9 mouse cellular contexts compared by ENCODE assay signal in the genomic region with DNA sequence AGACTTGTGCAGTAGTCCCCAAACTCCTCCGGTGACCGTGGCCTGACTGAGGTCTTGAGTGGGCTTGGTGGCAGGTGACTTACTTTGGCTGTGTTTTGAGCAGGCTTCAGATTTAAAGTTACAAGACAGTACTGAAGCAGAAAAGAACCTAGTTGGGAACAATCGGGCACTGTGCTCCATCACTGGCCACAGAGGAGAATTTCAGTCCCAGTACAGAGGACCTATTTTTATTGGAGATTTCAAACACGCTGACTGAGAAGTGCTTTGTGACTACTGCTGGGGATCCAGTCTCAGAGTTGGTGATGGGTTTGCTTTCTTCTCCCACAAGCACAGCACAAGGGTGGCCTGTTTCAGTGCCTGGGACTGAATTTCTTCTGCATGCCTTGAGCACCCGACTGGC. TPM values are rescaled to one million over a fixed set of nuclear protein-coding genes. Genes with fewer than 3 reads are reported as not detected.
DNase-seq lines count a peak whose midpoint lies in the region; ATAC-seq and TF ChIP-seq lines count a peak whose summit lies in the region.
"Had no signal": no experiment of that assay in that cellular context is flagged by ENCODE, and none has a peak within 500 bp of the region (broad histone marks: within the 10 kb centered on the region; RNA-seq: fewer than 3 reads in every experiment).

No protein-coding gene starts in this region.

- 0 out of 2 replicates have a peak, but pooled peaks cover 2% of the 10 kb centered on the region for H3K4me1 ChIP-seq in kidney, postnatal 0 days (replicated peaks; ENCODE audit: insufficient read depth, low read length)
- peaks cover 5% of the 10 kb centered on the region for H3K4me1 ChIP-seq in forebrain, embryonic 15.5 days
- H3K4me1 ChIP-seq in liver, postnatal 0 days (ENCODE audit: insufficient read depth): no peaks in the 10 kb centered on the region

- intact Hi-C loops in left cerebral cortex, postnatal 10 days (cut with DNase I): no loop called here

- no peak for TF ChIP-seq EP300 in liver, postnatal 0 days (IDR thresholded peaks at IDR 0.05; ENCODE audit: low read depth)

- H3K27me3 ChIP-seq in kidney, postnatal 0 days (ENCODE audit: insufficient read depth, low read length): peaks cover 2% of the 10 kb centered on the region; the same call in 1 of the 2 replicates
- no peaks in the 10 kb centered on the region for H3K27me3 ChIP-seq in forebrain, embryonic 15.5 days
- H3K27me3 ChIP-seq in liver, postnatal 0 days (ENCODE audit: insufficient read depth, low read length): peaks cover 4% of the 10 kb centered on the region; the same call in 1 of the 2 replicates

- 56% methylated on average over 5 of the region's 5 CpGs for WGBS in kidney, postnatal 0 days
- WGBS in forebrain, embryonic 15.5 days: 39% methylated on average over 5 of the region's 5 CpGs
- WGBS in liver, postnatal 0 days (ENCODE audit: insufficient replicate concordance): 67% methylated on average over 5 of the region's 5 CpGs

- no peaks in the 10 kb centered on the region for H3K9me3 ChIP-seq in kidney, postnatal 0 days (replicated peaks; ENCODE audit: low read length)
- H3K9me3 ChIP-seq in forebrain, embryonic 15.5 days: no peaks in the 10 kb centered on the region
- H3K9me3 ChIP-seq in liver, postnatal 0 days (ENCODE audit: low read length): no peaks in the 10 kb centered on the region

- DNase-seq in kidney, postnatal 0 days (ENCODE audit: low spot score): peak; percentile 0
- DNase-seq in kidney, adult 11 months: no peak
- DNase-seq in left cerebral cortex, postnatal 10 days (ENCODE audit: extremely low spot score in 1 of 2, low spot score in 2 of 2): peak; percentile 27 to 44
- DNase-seq in right cerebral cortex, postnatal 14 days: peak; percentile 7
- DNase-seq in adrenal gland, adult 18-20 months (ENCODE audit: low spot score in 2 of 2): no peak
- no peak for DNase-seq in liver, postnatal 0 days
- DNase-seq in adrenal gland, postnatal 25 days: no peak

- 0 out of 2 replicates have a peak overlapping the region, but pooled peaks have one; percentile 42 for H3K4me3 ChIP-seq in kidney, postnatal 0 days (replicated peaks; ENCODE audit: low read depth, low read length)
- H3K4me3 ChIP-seq in forebrain, embryonic 15.5 days: peak overlapping the region; percentile 48
- no peak overlapping the region for H3K4me3 ChIP-seq in liver, postnatal 0 days (ENCODE audit: low read depth, low read length)

- no peak overlapping the region for H3K9ac ChIP-seq in kidney, postnatal 0 days (ENCODE audit: low read depth, low read length)
- peak overlapping the region; percentile 65; the same call in 1 of the 2 replicates for H3K9ac ChIP-seq in forebrain, embryonic 15.5 days (replicated peaks)
- H3K9ac ChIP-seq in liver, postnatal 0 days (replicated peaks): no peak overlapping the region

- no peak for TF ChIP-seq CTCF in kidney, postnatal 0 days (IDR thresholded peaks at IDR 0.05; ENCODE audit: low read depth)
- TF ChIP-seq CTCF in liver, postnatal 0 days (IDR thresholded peaks at IDR 0.05; ENCODE audit: low read depth): no peak

- no peak overlapping the region for H3K27ac ChIP-seq in kidney, postnatal 0 days
- H3K27ac ChIP-seq in forebrain, embryonic 15.5 days (replicated peaks): peak overlapping the region; percentile 31; the same call in 1 of the 2 replicates
- H3K27ac ChIP-seq in liver, postnatal 0 days (ENCODE audit: low read depth): no peak overlapping the region
- H3K27ac ChIP-seq: macrophage had no signal

- no peak for ATAC-seq in kidney, postnatal 0 days (replicated peaks; ENCODE audit: low FRiP score, low read depth)
- ATAC-seq in forebrain, embryonic 15.5 days (replicated peaks): peak; percentile 32
- ATAC-seq in liver, postnatal 0 days: no peak

- no peaks in the 10 kb centered on the region for H3K36me3 ChIP-seq in kidney, postnatal 0 days (ENCODE audit: insufficient read depth, low read length)
- no peaks in the 10 kb centered on the region for H3K36me3 ChIP-seq in forebrain, embryonic 15.5 days
- no peaks in the 10 kb centered on the region for H3K36me3 ChIP-seq in liver, postnatal 0 days (replicated peaks; ENCODE audit: insufficient read depth, low read length)

- peak overlapping the region; percentile 80; the same call in 1 of the 2 replicates for H3K4me2 ChIP-seq in kidney, postnatal 0 days (ENCODE audit: low read length)
- peak overlapping the region; percentile 70 for H3K4me2 ChIP-seq in forebrain, embryonic 15.5 days (replicated peaks)
- no peak overlapping the region for H3K4me2 ChIP-seq in liver, postnatal 0 days (ENCODE audit: low read depth, low read length)

RNA-seq across cellular contexts. Expression of gene Luzp2, which starts 1.1 kb away (rescaled TPM):
- 1.3 and 1.9 TPM in 2 replicates for polyA plus RNA-seq in kidney, postnatal 0 days (2015; fragmentation: Nextera tagmentation; extraction: Ambion mirVana)
- polyA plus RNA-seq in forebrain, embryonic 15.5 days (2015; fragmentation: Nextera tagmentation; extraction: Ambion mirVana): 20.0 and 26.2 TPM in 2 replicates
- 10 to 100 TPM; 84.8 TPM for total RNA-seq in left cerebral cortex, postnatal 10 days (2021)
- total RNA-seq in adrenal gland, adult 18-20 months (2021): 1 to 10 TPM; 1.4 to 1.5 TPM
- not detected in 2 replicates for polyA plus RNA-seq in liver, postnatal 0 days (2015; fragmentation: Nextera tagmentation; extraction: Ambion mirVana)
- total RNA-seq in adrenal gland, postnatal 25 days (2021): 0.61 and 0.67 TPM in 2 replicates
- polyA plus RNA-seq: macrophage had no signal

Comparison
In these comparisons a context has a peak if more than half of its experiments do, and no peak if none do; other contexts are left out.
1. DNase-seq: peak in kidney, postnatal 0 days (single experiment), left cerebral cortex, postnatal 10 days (2 of 2) and right cerebral cortex, postnatal 14 days (single experiment); none in kidney, adult 11 months (single experiment), adrenal gland, adult 18-20 months (0 of 2), liver, postnatal 0 days (single experiment) and adrenal gland, postnatal 25 days (single experiment).
2. RNA of gene Luzp2, which starts 1.1 kb away (total RNA-seq): 84.8 TPM in left cerebral cortex, postnatal 10 days; 1.4 to 1.5 TPM in adrenal gland, adult 18-20 months and 0.61 to 0.67 TPM in adrenal gland, postnatal 25 days; every median in the first group is over 10 times any median in the second.